Mouse (Mus musculus) heart, embryonic 11.5 days (tissue): Measurements from ENCODE around the gene Btbd9. TPM values are rescaled to one million over a fixed set of nuclear protein-coding genes. Genes with fewer than 3 reads are reported as not detected.

Experiments used
- ATAC-seq: fragments of 200-750 bp; cut with Nextera tagmentation; replicated peaks from 2 replicates; pipeline ENCODE4 v1.8.0; 2017; ENCODE audit warnings: moderate library complexity; ENCODE audit not compliant: insufficient number of reproducible peaks, low FRiP score, low TSS enrichment
- H3K27ac ChIP-seq: fragments of 300-500 bp; sonication (generic); 2 replicates; pipeline ENCODE4 v1.5.1; 2014; ENCODE audit warnings: mild to moderate bottlenecking, low read depth, low read length
- H3K27me3 ChIP-seq: fragments of 300-500 bp; sonication (generic); 2 replicates; pipeline ENCODE4 v1.6.1; 2014; ENCODE audit warnings: mild to moderate bottlenecking, low read length, mixed read lengths; ENCODE audit not compliant: control insufficient read depth, insufficient read depth
- H3K36me3 ChIP-seq: fragments of 300-500 bp; sonication (generic); 2 replicates; pipeline ENCODE4 v1.6.1; 2014; ENCODE audit warnings: mild to moderate bottlenecking, low read length, moderate library complexity, mixed read lengths; ENCODE audit not compliant: control insufficient read depth, insufficient read depth
- H3K4me1 ChIP-seq: fragments of 300-500 bp; sonication (generic); 2 replicates; pipeline ENCODE4 v1.6.1; 2014; ENCODE audit warnings: low read length; ENCODE audit not compliant: control insufficient read depth, insufficient read depth
- H3K4me2 ChIP-seq: fragments of 300-500 bp; sonication (generic); 2 replicates; pipeline ENCODE4 v1.6.1; 2014; ENCODE audit warnings: mild to moderate bottlenecking, moderate library complexity
- H3K4me3 ChIP-seq: fragments of 300-500 bp; sonication (generic); 2 replicates; pipeline ENCODE4 v1.5.1; 2014; ENCODE audit warnings: low read depth, low read length
- H3K9ac ChIP-seq: fragments of 300-500 bp; sonication (generic); 2 replicates; pipeline ENCODE4 v1.6.1; 2014; ENCODE audit warnings: mild to moderate bottlenecking, low read depth, low read length, moderate library complexity
- H3K9me3 ChIP-seq: fragments of 300-500 bp; sonication (generic); replicated peaks from 2 replicates; pipeline ENCODE4 v1.6.1; 2016; ENCODE audit warnings: low read length; ENCODE audit not compliant: control insufficient read depth
- WGBS: fragments of 180-500 bp; shearing (Covaris S2); extraction: QIAGEN DNeasy Blood & Tissue Kit; methylation state at CpG from one replicate; pipeline ENCODE4 v1.1.7; 2014; ENCODE audit not compliant: insufficient replicate concordance; 5-methylcytosine and 5-hydroxymethylcytosine counted together
- polyA plus RNA-seq: library from polyadenylated mRNA; unstranded; fragments of >200 nt; fragmentation: Nextera tagmentation; extraction: Ambion mirVana; gene quantifications from 2 replicates; pipeline ENCODE4 v1.2.1, GENCODE M21; 2014

Gene Btbd9
- polyA plus RNA-seq, 1 experiment from 2014 or later = 41.9 TPM

- H3K9me3 ChIP-seq = no peaks in the 10 kb centered on the region
- no peak overlapping the region for H3K4me3 ChIP-seq
- WGBS = 87% methylated on average over 5 of the region's 5 CpGs
- no peak overlapping the region for H3K9ac ChIP-seq
- no peak overlapping the region for H3K27ac ChIP-seq
- no peak for ATAC-seq
- H3K27me3 ChIP-seq = no peaks in the 10 kb centered on the region
- no peaks in the 10 kb centered on the region for H3K36me3 ChIP-seq
- H3K4me2 ChIP-seq = no peak overlapping the region
- peaks cover 25% of the 10 kb centered on the region for H3K4me1 ChIP-seq
These were observed 117.4 kb downstream of the Btbd9 start for GRCm38 (mm10) chr17:30458926-30459325.

GRCm38 (mm10) chr17:30458301-30458700 lies 118.0 kb downstream of the Btbd9 start:
- H3K9ac ChIP-seq = no peak overlapping the region
- no peaks in the 10 kb centered on the region for H3K36me3 ChIP-seq
- H3K4me2 ChIP-seq = no peak overlapping the region
- 54% methylated on average over 3 of the region's 3 CpGs for WGBS
- no peak for ATAC-seq
- H3K27ac ChIP-seq = no peak overlapping the region
- no peaks in the 10 kb centered on the region for H3K27me3 ChIP-seq
- H3K4me3 ChIP-seq = no peak overlapping the region
- no peaks in the 10 kb centered on the region for H3K9me3 ChIP-seq
- H3K4me1 ChIP-seq = peaks cover 24% of the 10 kb centered on the region

- H3K27ac ChIP-seq = no peak overlapping the region
- H3K36me3 ChIP-seq = no peaks in the 10 kb centered on the region
- H3K4me3 ChIP-seq = no peak overlapping the region
- no peak for ATAC-seq
- H3K9ac ChIP-seq = no peak overlapping the region
- H3K4me2 ChIP-seq = no peak overlapping the region
- peaks cover 20% of the 10 kb centered on the region for H3K4me1 ChIP-seq
- WGBS = 78% methylated on average over 7 of the region's 7 CpGs
- no peaks in the 10 kb centered on the region for H3K27me3 ChIP-seq
- no peaks in the 10 kb centered on the region for H3K9me3 ChIP-seq
These were observed 118.8 kb downstream of the Btbd9 start for GRCm38 (mm10) chr17:30457486-30457885.

- no peak overlapping the region for H3K9ac ChIP-seq
- no peak overlapping the region for H3K4me3 ChIP-seq
- no peak overlapping the region for H3K4me2 ChIP-seq
- H3K27me3 ChIP-seq = no peaks in the 10 kb centered on the region
- no peaks in the 10 kb centered on the region for H3K9me3 ChIP-seq
- peaks cover 20% of the 10 kb centered on the region for H3K4me1 ChIP-seq
- WGBS = 61% methylated on average over 12 of the region's 12 CpGs
- H3K27ac ChIP-seq = no peak overlapping the region
- ATAC-seq = no peak
- H3K36me3 ChIP-seq = no peaks in the 10 kb centered on the region
These were observed 120.0 kb downstream of the Btbd9 start for GRCm38 (mm10) chr17:30456293-30456692.

GRCm38 (mm10) chr17:30454862-30455243 lies 121.4 kb downstream of the Btbd9 start:
- Histone ChIP-seq H3K4me2 (no peak overlapping the region), H3K36me3 (no peaks in the 10 kb centered on the region), H3K27me3 (no peaks in the 10 kb centered on the region), H3K4me3 (no peak overlapping the region), H3K27ac (no peak overlapping the region), H3K4me1 (peaks cover 20% of the 10 kb centered on the region), H3K9me3 (no peaks in the 10 kb centered on the region), H3K9ac (no peak overlapping the region)
- ATAC-seq = no peak
- 23% methylated on average over 3 of the region's 3 CpGs for WGBS

GRCm38 (mm10) chr17:30454155-30454861 lies 122.0 kb downstream of the Btbd9 start:
- Histone ChIP-seq H3K36me3 (no peaks in the 10 kb centered on the region), H3K9ac (no peak overlapping the region), H3K9me3 (no peaks in the 10 kb centered on the region), H3K4me3 (no peak overlapping the region), H3K27ac (no peak overlapping the region), H3K4me1 (peaks cover 20% of the 10 kb centered on the region), H3K4me2 (no peak overlapping the region), H3K27me3 (no peaks in the 10 kb centered on the region)
- WGBS = 52% methylated on average over 6 of the region's 6 CpGs
- no peak for ATAC-seq

GRCm38 (mm10) chr17:30453272-30453671 lies 123.0 kb downstream of the Btbd9 start:
- H3K4me3 ChIP-seq = no peak overlapping the region
- H3K4me2 ChIP-seq = no peak overlapping the region
- no peaks in the 10 kb centered on the region for H3K36me3 ChIP-seq
- no peak for ATAC-seq
- no peak overlapping the region for H3K27ac ChIP-seq
- no peak overlapping the region for H3K9ac ChIP-seq
- peaks cover 11% of the 10 kb centered on the region for H3K4me1 ChIP-seq
- WGBS = 49% methylated on average over 4 of the region's 4 CpGs
- no peaks in the 10 kb centered on the region for H3K9me3 ChIP-seq
- H3K27me3 ChIP-seq = no peaks in the 10 kb centered on the region

GRCm38 (mm10) chr17:30452363-30452762 lies 123.9 kb downstream of the Btbd9 start:
- Histone ChIP-seq H3K9me3 (no peaks in the 10 kb centered on the region), H3K4me3 (no peak overlapping the region), H3K27ac (no peak overlapping the region), H3K4me2 (no peak overlapping the region), H3K9ac (no peak overlapping the region), H3K27me3 (no peaks in the 10 kb centered on the region), H3K36me3 (no peaks in the 10 kb centered on the region), H3K4me1 (peaks cover 7% of the 10 kb centered on the region)
- no peak for ATAC-seq
- 88% methylated on average over 9 of the region's 9 CpGs for WGBS

GRCm38 (mm10) chr17:30448562-30448961 lies 127.7 kb downstream of the Btbd9 start:
- H3K4me3 ChIP-seq = no peak overlapping the region
- H3K36me3 ChIP-seq = no peaks in the 10 kb centered on the region; the same call in 1 of the 2 replicates
- H3K9me3 ChIP-seq = no peaks in the 10 kb centered on the region
- no peak overlapping the region for H3K4me2 ChIP-seq
- H3K27me3 ChIP-seq = no peaks in the 10 kb centered on the region
- no peak overlapping the region for H3K9ac ChIP-seq
- no peak for ATAC-seq
- no peak overlapping the region for H3K27ac ChIP-seq
- WGBS = 78% methylated on average over 5 of the region's 5 CpGs
- H3K4me1 ChIP-seq = peaks cover 8% of the 10 kb centered on the region; the same call in 1 of the 2 replicates
